Mouse (Mus musculus): ENCODE measurements around the gene Rasgrf2. TPM values are rescaled to one million over a fixed set of nuclear protein-coding genes. Genes with fewer than 3 reads are reported as not detected.

Gene Rasgrf2
- polyA plus RNA-seq, 1 experiment: 0.45 TPM

- no peak for TF ChIP-seq CTCF (IDR thresholded peaks at IDR 0.05; ENCODE audit: control insufficient read depth, insufficient read depth, low read length)
- no peak for TF ChIP-seq POLR2A (IDR thresholded peaks at IDR 0.05; ENCODE audit: borderline replicate concordance, control insufficient read depth, low read depth, low read length)
- Histone ChIP-seq H3K4me3 (replicated peaks; ENCODE audit: control insufficient read depth, low read depth, low read length) (no peak overlapping the region), H3K27ac (ENCODE audit: control insufficient read depth, insufficient read depth, low read depth, low read length, poor library complexity) (no peak overlapping the region), H3K4me1 (ENCODE audit: control insufficient read depth, insufficient read depth, low read length) (no peaks in the 10 kb centered on the region)
- 77% methylated on average over 3 of the region's 3 CpGs for WGBS
Measured at GRCm38 (mm10) chr13:91877996-91878395, 253.5 kb downstream of the Rasgrf2 start.

- TF ChIP-seq CTCF (IDR thresholded peaks at IDR 0.05; ENCODE audit: control insufficient read depth, insufficient read depth, low read length): no peak
- no peak for TF ChIP-seq POLR2A (IDR thresholded peaks at IDR 0.05; ENCODE audit: borderline replicate concordance, control insufficient read depth, low read depth, low read length)
- Histone ChIP-seq H3K4me3 (replicated peaks; ENCODE audit: control insufficient read depth, low read depth, low read length) (no peak overlapping the region), H3K27ac (ENCODE audit: control insufficient read depth, insufficient read depth, low read depth, low read length, poor library complexity) (no peak overlapping the region), H3K4me1 (ENCODE audit: control insufficient read depth, insufficient read depth, low read length) (no peaks in the 10 kb centered on the region)
- WGBS: 67% methylated on average over 10 of the region's 10 CpGs
Measured at GRCm38 (mm10) chr13:91877350-91877749, 254.1 kb downstream of the Rasgrf2 start.

- 64% methylated on average over 5 of the region's 5 CpGs for WGBS
- Histone ChIP-seq H3K4me3 (replicated peaks; ENCODE audit: control insufficient read depth, low read depth, low read length) (no peak within 1 kb of the TSS), H3K4me1 (ENCODE audit: control insufficient read depth, insufficient read depth, low read length) (no peaks in the 10 kb centered on the region), H3K27ac (ENCODE audit: control insufficient read depth, insufficient read depth, low read depth, low read length, poor library complexity) (no peak within 1 kb of the TSS)
- TF ChIP-seq CTCF (IDR thresholded peaks at IDR 0.05; ENCODE audit: control insufficient read depth, insufficient read depth, low read length): no peak
Measured at GRCm38 (mm10) chr13:91876741-91877349, 254.6 kb downstream of the Rasgrf2 start, which contains the start of gene Ckmt2. Gene Ckmt2 (minus strand): TSS chr13:91876885.

- WGBS: 18% methylated on average over 2 of the region's 2 CpGs
- TF ChIP-seq POLR2A (IDR thresholded peaks at IDR 0.05; ENCODE audit: borderline replicate concordance, control insufficient read depth, low read depth, low read length) (no peak), CTCF (IDR thresholded peaks at IDR 0.05; ENCODE audit: control insufficient read depth, insufficient read depth, low read length) (no peak)
- no peaks in the 10 kb centered on the region for H3K4me1 ChIP-seq (ENCODE audit: control insufficient read depth, insufficient read depth, low read length)
- H3K27ac ChIP-seq (ENCODE audit: control insufficient read depth, insufficient read depth, low read depth, low read length, poor library complexity): no peak overlapping the region
- H3K4me3 ChIP-seq (replicated peaks; ENCODE audit: control insufficient read depth, low read depth, low read length): no peak overlapping the region
Measured at GRCm38 (mm10) chr13:91875581-91875980, 255.9 kb downstream of the Rasgrf2 start.

- no peak overlapping the region for H3K4me3 ChIP-seq (replicated peaks; ENCODE audit: control insufficient read depth, low read depth, low read length)
- no peak overlapping the region for H3K27ac ChIP-seq (ENCODE audit: control insufficient read depth, insufficient read depth, low read depth, low read length, poor library complexity)
- no peak for TF ChIP-seq CTCF (IDR thresholded peaks at IDR 0.05; ENCODE audit: control insufficient read depth, insufficient read depth, low read length)
- TF ChIP-seq POLR2A (IDR thresholded peaks at IDR 0.05; ENCODE audit: borderline replicate concordance, control insufficient read depth, low read depth, low read length): no peak
- WGBS: 67% methylated on average over 7 of the region's 7 CpGs
- no peaks in the 10 kb centered on the region for H3K4me1 ChIP-seq (ENCODE audit: control insufficient read depth, insufficient read depth, low read length)
Measured at GRCm38 (mm10) chr13:91874565-91874964, 256.9 kb downstream of the Rasgrf2 start.

GRCm38 (mm10) chr13:91873734-91874329, 257.6 kb downstream of the Rasgrf2 start:
- H3K4me3 ChIP-seq (replicated peaks; ENCODE audit: control insufficient read depth, low read depth, low read length): no peak overlapping the region
- no peaks in the 10 kb centered on the region for H3K4me1 ChIP-seq (ENCODE audit: control insufficient read depth, insufficient read depth, low read length)
- H3K27ac ChIP-seq (ENCODE audit: control insufficient read depth, insufficient read depth, low read depth, low read length, poor library complexity): no peak overlapping the region
- TF ChIP-seq CTCF (IDR thresholded peaks at IDR 0.05; ENCODE audit: control insufficient read depth, insufficient read depth, low read length) (no peak), POLR2A (IDR thresholded peaks at IDR 0.05; ENCODE audit: borderline replicate concordance, control insufficient read depth, low read depth, low read length) (no peak)
- WGBS: 76% methylated on average over 7 of the region's 7 CpGs

- Histone ChIP-seq H3K27ac (ENCODE audit: control insufficient read depth, insufficient read depth, low read depth, low read length, poor library complexity) (no peak overlapping the region), H3K4me1 (ENCODE audit: control insufficient read depth, insufficient read depth, low read length) (no peaks in the 10 kb centered on the region), H3K4me3 (replicated peaks; ENCODE audit: control insufficient read depth, low read depth, low read length) (no peak overlapping the region)
- WGBS: 92% methylated on average over 1 of the region's 1 CpGs
- TF ChIP-seq CTCF (IDR thresholded peaks at IDR 0.05; ENCODE audit: control insufficient read depth, insufficient read depth, low read length) (no peak), POLR2A (IDR thresholded peaks at IDR 0.05; ENCODE audit: borderline replicate concordance, control insufficient read depth, low read depth, low read length) (no peak)
Measured at GRCm38 (mm10) chr13:91868577-91868976, 262.9 kb downstream of the Rasgrf2 start.

GRCm38 (mm10) chr13:91858835-91859234, 272.6 kb downstream of the Rasgrf2 start:
- WGBS: 79% methylated on average over 7 of the region's 7 CpGs
- Histone ChIP-seq H3K27ac (ENCODE audit: control insufficient read depth, insufficient read depth, low read depth, low read length, poor library complexity) (no peak overlapping the region), H3K4me1 (ENCODE audit: control insufficient read depth, insufficient read depth, low read length) (no peaks in the 10 kb centered on the region), H3K4me3 (replicated peaks; ENCODE audit: control insufficient read depth, low read depth, low read length) (no peak overlapping the region)
- TF ChIP-seq POLR2A (IDR thresholded peaks at IDR 0.05; ENCODE audit: borderline replicate concordance, control insufficient read depth, low read depth, low read length) (no peak), CTCF (IDR thresholded peaks at IDR 0.05; ENCODE audit: control insufficient read depth, insufficient read depth, low read length) (peak; percentile 38; the same call in 1 of the 2 replicates)

Measured in bone marrow, adult 2 months (tissue).